Mouse (Mus musculus): ENCODE results near the gene Pltp. TPM values are rescaled to one million over a fixed set of nuclear protein-coding genes. Genes with fewer than 3 reads are reported as not detected.
"Not testable (repeated sequence)": the region's sequence is repeated elsewhere in the genome, so short reads cannot be mapped to it uniquely, and the experiment has no call there.

The Pltp gene
- polyA plus RNA-seq, 1 experiment from 2014 or later: 193 TPM

DNA sequence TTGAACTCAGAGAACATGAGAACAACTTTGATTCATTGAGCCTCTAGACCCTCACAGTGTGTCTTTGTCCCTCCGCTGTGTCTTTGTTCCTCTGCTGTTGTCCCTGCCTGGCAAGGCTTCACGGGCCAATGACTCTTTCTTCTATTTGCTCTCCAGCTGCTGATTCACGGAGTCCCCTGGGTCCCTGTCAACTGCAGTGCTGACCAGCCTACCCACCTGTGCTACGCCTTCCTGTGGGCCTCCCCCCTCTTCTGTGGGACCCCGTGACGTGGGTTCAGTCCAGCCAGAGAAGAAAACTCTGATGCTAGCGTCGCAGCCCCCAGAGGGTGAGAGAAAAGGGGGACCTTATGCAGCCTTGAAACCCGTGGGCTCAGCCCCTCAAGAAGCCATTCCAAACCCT, 25.1 kb upstream of the Pltp start:
- 79% methylated on average over 9 of the region's 9 CpGs for WGBS

DNA sequence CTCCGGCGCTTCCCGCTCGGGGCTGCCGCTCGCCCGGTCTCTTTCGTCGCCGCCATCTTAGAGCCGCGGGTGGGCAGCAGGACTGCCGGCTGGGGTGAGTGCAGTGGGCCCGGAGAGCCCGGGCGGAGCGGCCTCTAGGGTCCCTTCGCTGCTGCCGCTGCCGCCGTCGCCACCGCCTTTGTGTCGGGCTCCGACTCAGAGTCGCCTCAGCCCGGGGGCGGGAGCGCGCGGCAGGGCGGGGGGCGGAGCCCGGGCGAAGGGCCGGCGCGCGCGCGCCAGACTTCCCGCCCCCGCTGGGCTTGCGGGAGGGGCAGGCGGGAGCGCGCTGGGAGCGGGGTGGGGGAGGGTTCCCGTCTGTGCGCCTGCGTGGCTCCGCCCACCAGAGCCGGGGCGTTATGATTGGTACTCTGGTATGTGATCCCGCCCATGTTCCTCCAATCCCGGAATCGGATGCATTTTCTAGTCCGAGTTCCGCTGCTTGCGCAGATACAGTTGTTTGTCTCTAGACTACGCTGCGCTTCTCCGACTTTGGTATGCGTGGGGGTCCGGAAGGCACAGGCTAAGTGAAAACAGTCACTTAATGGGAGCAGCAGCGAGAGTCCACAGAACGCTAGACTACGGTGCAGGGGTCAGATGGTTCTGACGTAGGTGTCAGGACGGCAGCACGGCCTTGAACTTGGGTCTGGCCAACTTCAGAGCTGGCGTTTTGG, 22.2 kb upstream of the Pltp start:
- H3K36me3 ChIP-seq (ENCODE audit: control insufficient read depth, insufficient read depth, low read length): peaks cover 15% of the 10 kb centered on the region
- peak; percentile 90 for ATAC-seq (ENCODE audit: low read depth)
- no peaks in the 10 kb centered on the region for H3K27me3 ChIP-seq (ENCODE audit: control insufficient read depth, insufficient read depth, low read depth, low read length)
- peak overlapping the region; percentile 99 for H3K9ac ChIP-seq (ENCODE audit: low read length)
- H3K9me3 ChIP-seq (ENCODE audit: control insufficient read depth, low read length): no peaks in the 10 kb centered on the region
- WGBS: 0% methylated on average over 34 of the region's 72 CpGs
- peaks cover 14% of the 10 kb centered on the region for H3K4me1 ChIP-seq (replicated peaks; ENCODE audit: control insufficient read depth, insufficient read depth, low read length)
- peak overlapping the region; percentile 75 for H3K4me2 ChIP-seq (ENCODE audit: low read depth, low read length)
- H3K4me3 ChIP-seq (ENCODE audit: low read length): peak overlapping the region; percentile 79
- peak overlapping the region; percentile 99 for H3K27ac ChIP-seq (ENCODE audit: low read length)

More for the DNA sequence above, 25.1 kb upstream of the Pltp start:
- H3K9ac ChIP-seq (ENCODE audit: low read length): no peak overlapping the region
- no peak overlapping the region for H3K4me3 ChIP-seq (ENCODE audit: low read length)
- no peak overlapping the region for H3K27ac ChIP-seq (ENCODE audit: low read length)
- H3K9me3 ChIP-seq (ENCODE audit: control insufficient read depth, low read length): no peaks in the 10 kb centered on the region
- peaks cover 37% of the 10 kb centered on the region for H3K36me3 ChIP-seq (ENCODE audit: control insufficient read depth, insufficient read depth, low read length)
- ATAC-seq (ENCODE audit: low read depth): no peak
- peaks cover 17% of the 10 kb centered on the region for H3K4me1 ChIP-seq (replicated peaks; ENCODE audit: control insufficient read depth, insufficient read depth, low read length)
- H3K4me2 ChIP-seq (ENCODE audit: low read depth, low read length): no peak overlapping the region
- H3K27me3 ChIP-seq (ENCODE audit: control insufficient read depth, insufficient read depth, low read depth, low read length): no peaks in the 10 kb centered on the region

DNA sequence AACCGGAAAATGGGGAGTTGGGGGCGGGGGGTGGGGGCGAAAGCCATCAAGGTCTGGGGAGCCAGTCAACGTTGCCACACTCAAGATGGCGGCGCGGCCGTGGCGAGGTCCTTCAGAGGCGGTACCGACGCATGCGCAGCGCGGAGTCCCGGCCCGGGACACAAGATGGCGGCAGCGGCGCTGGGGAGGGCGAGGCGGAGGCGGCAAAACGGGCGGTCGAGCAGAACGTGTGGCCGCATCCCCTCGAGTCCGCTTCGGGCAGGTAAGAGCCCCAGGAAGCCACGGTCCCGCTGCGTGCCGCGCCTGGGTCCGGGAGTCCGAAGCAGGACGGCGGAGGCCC, 21.7 kb upstream of the Pltp start, which contains the start of gene Pcif1:
Gene Pcif1 (plus strand): TSS at position 77 of the 340 bp plus-strand sequence.
- Histone ChIP-seq H3K36me3 (ENCODE audit: control insufficient read depth, insufficient read depth, low read length) (peaks cover 12% of the 10 kb centered on the region), H3K9ac (ENCODE audit: low read length) (peak within 1 kb of the TSS; percentile 99), H3K27ac (ENCODE audit: low read length) (peak within 1 kb of the TSS; percentile 99), H3K27me3 (ENCODE audit: control insufficient read depth, insufficient read depth, low read depth, low read length) (no peaks in the 10 kb centered on the region), H3K9me3 (ENCODE audit: control insufficient read depth, low read length) (no peaks in the 10 kb centered on the region), H3K4me1 (replicated peaks; ENCODE audit: control insufficient read depth, insufficient read depth, low read length) (peaks cover 18% of the 10 kb centered on the region), H3K4me3 (ENCODE audit: low read length) (peak within 1 kb of the TSS; percentile 79), H3K4me2 (ENCODE audit: low read depth, low read length) (peak within 1 kb of the TSS; percentile 75)
- peak; percentile 88 for ATAC-seq (ENCODE audit: low read depth)
- under 1% methylated on average over 40 of the region's 40 CpGs for WGBS

DNA sequence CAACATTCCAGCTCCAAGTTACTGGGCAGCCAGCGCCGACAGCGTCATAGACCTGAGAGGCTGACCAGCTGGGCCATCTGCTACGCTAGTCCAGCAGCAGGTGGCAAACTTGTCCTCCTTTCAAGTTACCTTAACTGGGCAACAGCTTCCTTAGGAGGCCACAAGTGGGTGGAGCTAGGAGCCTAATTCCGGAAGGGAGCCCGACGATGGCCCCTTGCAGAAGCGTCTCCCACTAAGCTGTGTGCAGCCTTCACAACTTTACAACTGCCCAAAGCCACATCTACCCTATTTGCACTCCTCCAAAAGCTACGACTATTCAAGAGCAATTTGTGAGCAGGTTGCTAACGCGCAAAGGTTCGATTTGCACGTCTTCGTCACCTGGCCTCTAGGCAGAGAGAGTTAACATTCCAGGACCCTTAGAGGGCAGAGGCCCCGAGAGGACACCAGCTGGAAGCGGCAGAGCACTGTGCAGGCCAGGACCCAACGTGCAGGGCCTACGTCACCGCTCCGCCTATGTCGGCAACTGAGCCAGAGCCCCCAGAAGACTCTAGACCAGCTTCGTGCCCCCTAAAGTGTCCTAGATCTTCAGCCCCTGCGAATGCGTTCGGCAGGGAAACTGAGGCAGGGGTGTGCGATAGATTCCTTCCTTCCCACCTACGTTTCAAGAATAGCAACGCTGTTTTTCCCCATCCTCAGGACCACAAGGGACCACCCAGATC, 21.2 kb upstream of the Pltp start:
- WGBS: 1% methylated on average over 28 of the region's 28 CpGs
- no peaks in the 10 kb centered on the region for H3K9me3 ChIP-seq (ENCODE audit: control insufficient read depth, low read length)
- peaks cover 22% of the 10 kb centered on the region for H3K4me1 ChIP-seq (replicated peaks; ENCODE audit: control insufficient read depth, insufficient read depth, low read length)
- peaks cover 7% of the 10 kb centered on the region for H3K36me3 ChIP-seq (ENCODE audit: control insufficient read depth, insufficient read depth, low read length)
- H3K27me3 ChIP-seq (ENCODE audit: control insufficient read depth, insufficient read depth, low read depth, low read length): no peaks in the 10 kb centered on the region
- peak; percentile 26 for ATAC-seq (ENCODE audit: low read depth)
- peak overlapping the region; percentile 99 for H3K9ac ChIP-seq (ENCODE audit: low read length)
- peak overlapping the region; percentile 99 for H3K27ac ChIP-seq (ENCODE audit: low read length)
- H3K4me3 ChIP-seq (ENCODE audit: low read length): peak overlapping the region; percentile 79
- H3K4me2 ChIP-seq (ENCODE audit: low read depth, low read length): peak overlapping the region; percentile 62

DNA sequence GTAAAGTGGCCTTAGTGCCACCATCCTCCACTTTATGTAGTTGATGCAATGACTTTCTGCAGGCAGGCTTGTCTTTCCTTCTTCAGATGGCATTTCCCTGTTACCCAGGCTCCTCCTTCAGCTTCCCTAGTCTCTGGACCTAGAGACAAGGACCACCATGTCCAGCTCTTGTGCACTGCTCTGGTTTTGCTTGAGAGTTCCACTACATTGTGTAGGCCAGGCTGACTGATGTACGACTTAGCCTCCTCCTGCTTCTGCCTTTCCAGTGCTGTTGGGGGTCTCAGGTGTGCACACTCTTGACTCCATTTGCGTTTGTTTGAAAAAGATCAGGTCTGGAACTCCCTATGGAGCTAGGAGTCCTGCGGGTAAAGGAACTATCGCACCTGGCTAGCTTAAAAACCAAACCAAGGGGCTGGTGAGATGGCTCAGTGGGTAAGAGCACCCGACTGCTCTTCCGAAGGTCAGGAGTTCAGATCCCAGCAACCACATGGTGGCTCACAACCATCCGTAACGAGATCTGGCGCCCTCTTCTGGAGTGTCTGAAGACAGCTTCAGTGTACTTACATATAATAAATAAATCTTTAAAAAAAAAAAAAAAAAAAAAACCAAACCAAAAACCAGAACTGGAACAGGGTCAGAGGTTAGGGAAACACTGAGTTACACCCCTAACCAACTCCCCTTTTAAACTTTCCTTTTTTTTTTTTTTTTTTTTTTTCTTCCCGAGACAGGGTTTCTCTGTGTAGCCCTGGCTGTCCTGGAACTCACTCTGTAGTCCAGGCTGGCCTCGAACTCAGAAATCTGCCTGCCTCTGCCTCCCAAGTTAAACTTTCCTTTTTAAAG, 20.1 kb upstream of the Pltp start:
- not testable (repeated sequence) for H3K9me3 ChIP-seq (ENCODE audit: control insufficient read depth, low read length); H3K27me3 ChIP-seq (ENCODE audit: control insufficient read depth, insufficient read depth, low read depth, low read length); ATAC-seq (ENCODE audit: low read depth); H3K36me3 ChIP-seq (ENCODE audit: control insufficient read depth, insufficient read depth, low read length)
- H3K4me3 ChIP-seq (ENCODE audit: low read length): peak overlapping the region; percentile 79
- H3K9ac ChIP-seq (ENCODE audit: low read length): 0 out of 2 replicates have a peak overlapping the region, but pooled peaks have one; percentile 99
- H3K4me1 ChIP-seq (replicated peaks; ENCODE audit: control insufficient read depth, insufficient read depth, low read length): peaks cover 22% of the 10 kb centered on the region
- peak overlapping the region; percentile 62 for H3K4me2 ChIP-seq (ENCODE audit: low read depth, low read length)
- peak overlapping the region; percentile 99 for H3K27ac ChIP-seq (ENCODE audit: low read length)
- WGBS: 69% methylated on average over 11 of the region's 11 CpGs

DNA sequence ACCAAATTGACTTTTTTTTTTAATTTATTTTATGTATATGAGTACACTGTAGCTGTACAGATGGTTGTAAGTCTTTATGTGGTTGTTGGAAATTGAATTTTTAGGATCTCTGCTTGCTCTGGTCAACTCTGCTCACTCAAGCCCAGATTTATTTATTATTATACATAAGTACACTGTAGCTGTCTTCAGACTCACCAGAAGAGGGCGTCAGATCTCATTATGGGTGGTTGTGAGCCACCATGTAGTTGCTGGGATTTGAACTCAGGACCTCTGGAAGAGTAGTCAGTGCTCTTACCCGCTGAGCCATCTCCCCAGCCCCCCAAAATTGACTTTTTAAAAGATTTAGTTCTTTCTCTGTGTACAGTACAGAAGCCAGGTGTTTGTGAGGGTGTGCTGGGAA, 18.1 kb upstream of the Pltp start:
- WGBS: 53% methylated on average over 2 of the region's 2 CpGs

DNA sequence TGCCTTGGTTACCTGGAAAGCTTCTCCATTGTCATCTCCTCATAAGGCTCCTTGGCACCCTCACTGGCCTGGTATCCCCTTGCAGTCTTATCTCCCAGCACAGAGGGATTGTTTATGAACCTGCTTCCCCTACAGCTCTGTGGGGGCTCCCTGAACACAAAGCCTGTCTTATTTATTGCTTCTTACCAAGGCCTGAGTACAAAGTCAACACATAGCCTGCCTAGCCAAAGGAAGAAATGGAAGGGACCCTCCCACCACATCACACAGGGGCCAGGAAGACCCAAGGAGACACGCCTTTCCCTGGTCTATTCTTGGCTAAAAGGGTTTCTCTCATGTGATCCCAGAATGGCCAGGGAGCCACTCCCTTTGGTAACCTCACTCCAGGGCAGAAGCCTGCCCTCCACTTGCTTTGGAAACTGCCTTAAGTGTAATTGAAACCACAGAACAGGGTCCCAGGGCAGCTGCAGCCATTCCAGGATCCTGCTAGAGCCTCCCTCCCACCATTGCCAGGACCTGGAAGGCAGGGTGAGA, 16.8 kb upstream of the Pltp start:
- WGBS: 20% methylated on average over 1 of the region's 1 CpGs
- Histone ChIP-seq H3K27ac (ENCODE audit: low read length) (peak overlapping the region; percentile 86), H3K4me2 (ENCODE audit: low read depth, low read length) (no peak overlapping the region), H3K4me3 (ENCODE audit: low read length) (no peak overlapping the region), H3K9ac (ENCODE audit: low read length) (peak overlapping the region; percentile 15; the same call in 1 of the 2 replicates), H3K9me3 (ENCODE audit: control insufficient read depth, low read length) (no peaks in the 10 kb centered on the region), H3K27me3 (ENCODE audit: control insufficient read depth, insufficient read depth, low read depth, low read length) (no peaks in the 10 kb centered on the region), H3K4me1 (replicated peaks; ENCODE audit: control insufficient read depth, insufficient read depth, low read length) (peaks cover 16% of the 10 kb centered on the region), H3K36me3 (ENCODE audit: control insufficient read depth, insufficient read depth, low read length) (no peaks in the 10 kb centered on the region)
- ATAC-seq (ENCODE audit: low read depth): peak; percentile 61

More for the DNA sequence above, 18.1 kb upstream of the Pltp start:
- H3K27ac ChIP-seq (ENCODE audit: low read length); H3K4me2 ChIP-seq (ENCODE audit: low read depth, low read length); H3K36me3 ChIP-seq (ENCODE audit: control insufficient read depth, insufficient read depth, low read length); H3K9ac ChIP-seq (ENCODE audit: low read length); ATAC-seq (ENCODE audit: low read depth); H3K9me3 ChIP-seq (ENCODE audit: control insufficient read depth, low read length); H3K27me3 ChIP-seq (ENCODE audit: control insufficient read depth, insufficient read depth, low read depth, low read length); H3K4me3 ChIP-seq (ENCODE audit: low read length): not testable (repeated sequence)
- H3K4me1 ChIP-seq (replicated peaks; ENCODE audit: control insufficient read depth, insufficient read depth, low read length): peaks cover 21% of the 10 kb centered on the region

DNA sequence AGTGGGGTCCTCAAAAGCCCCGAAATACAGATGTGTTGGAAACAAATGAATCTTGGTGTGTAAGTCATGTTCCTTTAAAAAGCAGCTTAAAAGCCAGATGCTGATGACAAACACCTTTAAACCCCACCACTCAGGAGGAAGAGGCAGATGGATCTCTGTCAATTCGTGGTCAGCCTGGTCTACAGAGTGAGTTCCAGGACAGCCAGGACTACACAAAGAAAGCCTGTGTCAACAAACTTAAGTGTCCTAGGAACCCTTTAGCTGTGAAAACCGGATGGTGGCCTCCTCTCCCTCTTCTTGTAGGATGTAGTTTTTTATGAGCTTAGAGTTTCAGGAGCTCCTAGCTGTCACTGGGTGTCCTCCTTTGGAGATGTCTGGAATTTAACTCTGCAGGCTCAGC, 16.1 kb upstream of the Pltp start:
- peak overlapping the region; percentile 86 for H3K27ac ChIP-seq (ENCODE audit: low read length)

More for the DNA sequence above, 16.1 kb upstream of the Pltp start:
- H3K9me3 ChIP-seq (ENCODE audit: control insufficient read depth, low read length): no peaks in the 10 kb centered on the region
- no peaks in the 10 kb centered on the region for H3K27me3 ChIP-seq (ENCODE audit: control insufficient read depth, insufficient read depth, low read depth, low read length)
- 30% methylated on average over 3 of the region's 3 CpGs for WGBS
- H3K4me3 ChIP-seq (ENCODE audit: low read length): no peak overlapping the region
- 0 out of 2 replicates have a peak overlapping the region, but pooled peaks have one; percentile 2 for H3K9ac ChIP-seq (ENCODE audit: low read length)
- H3K36me3 ChIP-seq (ENCODE audit: control insufficient read depth, insufficient read depth, low read length): no peaks in the 10 kb centered on the region
- peaks cover 16% of the 10 kb centered on the region for H3K4me1 ChIP-seq (replicated peaks; ENCODE audit: control insufficient read depth, insufficient read depth, low read length)
- no peak overlapping the region for H3K4me2 ChIP-seq (ENCODE audit: low read depth, low read length)
- ATAC-seq (ENCODE audit: low read depth): no peak
